Mouse (Mus musculus): ENCODE measurements at regions not wholly inside any gene's neighbourhood (a gene's known extent, or its start where the extent isn't known, plus 50 kb on each side); places are given as distances from the start of the nearest gene placed in this dataset.

DNA sequence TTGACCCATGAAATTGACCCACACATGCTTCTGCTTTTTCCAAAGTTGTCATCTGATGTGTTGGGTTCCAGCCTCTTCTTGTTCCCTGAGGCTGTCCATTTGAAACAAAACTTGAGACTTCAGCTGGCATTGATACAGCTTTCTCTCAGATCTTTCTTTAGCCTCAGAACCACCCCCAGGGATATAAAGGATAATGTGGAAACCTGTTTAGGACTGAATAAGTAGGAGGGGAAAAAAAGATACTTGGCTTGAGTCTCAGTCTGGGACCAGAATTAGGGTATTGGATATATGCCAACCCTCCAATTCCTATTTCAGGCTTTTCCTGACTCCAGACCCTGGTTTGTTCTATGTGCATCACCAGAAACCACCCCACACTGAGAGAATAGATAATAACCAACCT, 579.7 kb upstream of the Camk1g start:
- TF ChIP-seq CTCF (IDR thresholded peaks at IDR 0.05; ENCODE audit: extremely low read depth, insufficient read depth, low read length): no peak
- TF ChIP-seq POLR2A (IDR thresholded peaks at IDR 0.05; ENCODE audit: extremely low read depth, insufficient read depth, low read length): no peak

Data from cortical plate, adult 2 months (tissue).